Mouse (Mus musculus): ENCODE measurements around the gene Dnase2b. TPM values are rescaled to one million over a fixed set of nuclear protein-coding genes. Genes with fewer than 3 reads are reported as not detected.

Dnase2b gene
- polyA plus RNA-seq, 1 experiment from 2014 or later = not detected

- 90% methylated on average over 1 of the region's 1 CpGs for WGBS
Measured at GRCm38 (mm10) chr3:146565065-146565411, 50.4 kb downstream of the Dnase2b start.

DNA sequence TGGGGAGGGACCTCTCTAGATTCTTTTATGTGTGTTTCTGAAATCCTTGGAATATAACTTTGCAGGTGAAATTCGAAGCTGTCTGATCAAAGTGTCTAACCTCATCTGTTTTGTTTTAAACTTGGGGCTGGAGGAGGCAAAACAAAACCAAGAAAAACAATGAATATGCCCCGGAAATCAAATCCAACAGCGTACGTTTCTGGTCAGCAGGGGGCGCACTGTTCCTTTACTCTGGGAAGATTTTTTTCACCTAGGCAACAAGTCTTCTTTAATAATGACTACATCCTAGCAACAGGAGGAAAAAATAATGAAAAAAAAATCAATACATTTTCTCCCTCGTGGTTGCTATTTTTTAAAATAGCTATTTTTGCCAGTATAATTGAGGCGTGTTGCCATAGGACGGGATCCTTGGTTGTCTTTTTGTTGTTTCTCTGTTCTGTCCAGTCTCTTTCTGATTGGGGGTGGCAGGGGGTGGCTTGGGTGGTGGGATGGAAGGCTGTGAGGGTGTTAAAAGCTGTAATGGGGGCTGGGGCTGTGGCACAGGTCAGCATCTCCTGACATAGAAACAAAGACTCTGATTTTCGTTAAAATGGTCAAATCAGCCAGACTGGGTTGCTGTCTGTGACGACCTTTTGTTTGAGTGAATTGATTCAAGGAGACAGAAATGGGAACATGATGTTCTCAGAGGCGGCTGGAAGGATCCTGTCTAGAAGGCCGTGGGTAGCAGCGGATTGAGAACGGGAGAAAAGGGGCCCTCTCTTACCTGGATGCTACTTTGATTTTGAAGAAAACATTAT, 50.9 kb downstream of the Dnase2b start:
- ATAC-seq (ENCODE audit: low FRiP score, low TSS enrichment) (no peak), DNase-seq (ENCODE audit: low spot score) (peak; percentile 82)
- TF ChIP-seq EP300 (optimal IDR thresholded peaks at IDR 0.05) = no peak
- peak; percentile 87 for TF ChIP-seq CTCF (IDR thresholded peaks at IDR 0.05; ENCODE audit: low read depth)
- Histone ChIP-seq H3K9ac (ENCODE audit: low read length) (no peak overlapping the region), H3K36me3 (ENCODE audit: control insufficient read depth, insufficient read depth, low read length) (no peaks in the 10 kb centered on the region), H3K4me1 (replicated peaks; ENCODE audit: control insufficient read depth, insufficient read depth) (no peaks in the 10 kb centered on the region), H3K27me3 (ENCODE audit: control insufficient read depth, insufficient read depth, low read length) (no peaks in the 10 kb centered on the region), H3K27ac (replicated peaks) (no peak overlapping the region), H3K4me3 (ENCODE audit: low read depth, low read length) (no peak overlapping the region), H3K4me2 (replicated peaks; ENCODE audit: low read depth) (no peak overlapping the region), H3K9me3 (ENCODE audit: control insufficient read depth, low read length) (no peaks in the 10 kb centered on the region)
- WGBS = 39% methylated on average over 14 of the region's 14 CpGs

More at GRCm38 (mm10) chr3:146565065-146565411, 50.4 kb downstream of the Dnase2b start:
- no peaks in the 10 kb centered on the region for H3K36me3 ChIP-seq (ENCODE audit: control insufficient read depth, insufficient read depth, low read length)
- TF ChIP-seq CTCF (IDR thresholded peaks at IDR 0.05; ENCODE audit: low read depth) = no peak
- TF ChIP-seq EP300 (optimal IDR thresholded peaks at IDR 0.05) = no peak
- no peak overlapping the region for H3K27ac ChIP-seq (replicated peaks)
- no peak for ATAC-seq (ENCODE audit: low FRiP score, low TSS enrichment)
- no peaks in the 10 kb centered on the region for H3K27me3 ChIP-seq (ENCODE audit: control insufficient read depth, insufficient read depth, low read length)
- no peaks in the 10 kb centered on the region for H3K9me3 ChIP-seq (ENCODE audit: control insufficient read depth, low read length)
- no peak overlapping the region for H3K4me2 ChIP-seq (replicated peaks; ENCODE audit: low read depth)
- no peaks in the 10 kb centered on the region for H3K4me1 ChIP-seq (replicated peaks; ENCODE audit: control insufficient read depth, insufficient read depth)
- H3K4me3 ChIP-seq (ENCODE audit: low read depth, low read length) = no peak overlapping the region
- no peak for DNase-seq (ENCODE audit: low spot score)
- no peak overlapping the region for H3K9ac ChIP-seq (ENCODE audit: low read length)

GRCm38 (mm10) chr3:146562936-146563335, 52.5 kb downstream of the Dnase2b start:
- 87% methylated on average over 7 of the region's 7 CpGs for WGBS
- H3K4me1 ChIP-seq (replicated peaks; ENCODE audit: control insufficient read depth, insufficient read depth) = no peaks in the 10 kb centered on the region
- TF ChIP-seq EP300 (optimal IDR thresholded peaks at IDR 0.05) = no peak
- TF ChIP-seq CTCF (IDR thresholded peaks at IDR 0.05; ENCODE audit: low read depth) = no peak
- no peaks in the 10 kb centered on the region for H3K27me3 ChIP-seq (ENCODE audit: control insufficient read depth, insufficient read depth, low read length)
- H3K36me3 ChIP-seq (ENCODE audit: control insufficient read depth, insufficient read depth, low read length) = no peaks in the 10 kb centered on the region
- DNase-seq (ENCODE audit: low spot score) (no peak), ATAC-seq (ENCODE audit: low FRiP score, low TSS enrichment) (no peak)
- no peak overlapping the region for H3K9ac ChIP-seq (ENCODE audit: low read length)
- H3K9me3 ChIP-seq (ENCODE audit: control insufficient read depth, low read length) = no peaks in the 10 kb centered on the region
- H3K4me3 ChIP-seq (ENCODE audit: low read depth, low read length) = no peak overlapping the region
- H3K27ac ChIP-seq (replicated peaks) = no peak overlapping the region
- H3K4me2 ChIP-seq (replicated peaks; ENCODE audit: low read depth) = no peak overlapping the region

DNA sequence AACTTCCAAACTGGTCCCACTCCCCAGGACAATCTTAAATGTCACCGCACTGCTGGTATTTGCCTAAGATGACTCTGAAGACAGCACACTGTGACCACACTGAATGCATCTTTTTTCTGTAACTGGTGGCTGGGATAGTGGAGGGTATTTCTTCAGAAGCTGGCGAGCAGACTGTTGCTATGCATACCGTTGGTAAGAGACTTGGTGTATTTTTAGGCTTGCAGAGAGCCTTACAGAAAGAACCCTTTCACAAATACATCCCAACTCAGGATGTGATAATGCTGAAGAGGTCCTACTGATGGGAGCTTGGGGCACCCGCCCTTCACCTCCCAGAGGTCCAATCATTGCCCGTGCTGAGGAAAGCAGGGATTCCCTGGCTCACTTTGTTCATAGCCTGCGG, 57.9 kb downstream of the Dnase2b start:
- no peak overlapping the region for H3K4me3 ChIP-seq (ENCODE audit: low read depth, low read length)
- no peaks in the 10 kb centered on the region for H3K9me3 ChIP-seq (ENCODE audit: control insufficient read depth, low read length)
- no peak overlapping the region for H3K27ac ChIP-seq (replicated peaks)
- WGBS = 85% methylated on average over 6 of the region's 6 CpGs
- ATAC-seq (ENCODE audit: low FRiP score, low TSS enrichment) (no peak), DNase-seq (ENCODE audit: low spot score) (no peak)
- no peak overlapping the region for H3K4me2 ChIP-seq (replicated peaks; ENCODE audit: low read depth)
- no peaks in the 10 kb centered on the region for H3K4me1 ChIP-seq (replicated peaks; ENCODE audit: control insufficient read depth, insufficient read depth)
- H3K9ac ChIP-seq (ENCODE audit: low read length) = no peak overlapping the region
- no peaks in the 10 kb centered on the region for H3K27me3 ChIP-seq (ENCODE audit: control insufficient read depth, insufficient read depth, low read length)
- no peaks in the 10 kb centered on the region for H3K36me3 ChIP-seq (ENCODE audit: control insufficient read depth, insufficient read depth, low read length)
- TF ChIP-seq CTCF (IDR thresholded peaks at IDR 0.05; ENCODE audit: low read depth) = no peak

GRCm38 (mm10) chr3:146556567-146556966, 58.8 kb downstream of the Dnase2b start:
- Histone ChIP-seq H3K9ac (ENCODE audit: low read length) (no peak overlapping the region), H3K4me1 (replicated peaks; ENCODE audit: control insufficient read depth, insufficient read depth) (no peaks in the 10 kb centered on the region), H3K9me3 (ENCODE audit: control insufficient read depth, low read length) (no peaks in the 10 kb centered on the region), H3K27ac (replicated peaks) (no peak overlapping the region), H3K36me3 (ENCODE audit: control insufficient read depth, insufficient read depth, low read length) (no peaks in the 10 kb centered on the region), H3K4me2 (replicated peaks; ENCODE audit: low read depth) (no peak overlapping the region), H3K4me3 (ENCODE audit: low read depth, low read length) (no peak overlapping the region), H3K27me3 (ENCODE audit: control insufficient read depth, insufficient read depth, low read length) (no peaks in the 10 kb centered on the region)
- WGBS = 74% methylated on average over 1 of the region's 1 CpGs
- no peak for DNase-seq (ENCODE audit: low spot score)
- no peak for ATAC-seq (ENCODE audit: low FRiP score, low TSS enrichment)
- TF ChIP-seq CTCF (IDR thresholded peaks at IDR 0.05; ENCODE audit: low read depth) = peak; percentile 30
- TF ChIP-seq EP300 (optimal IDR thresholded peaks at IDR 0.05) = no peak

GRCm38 (mm10) chr3:146554816-146555215, 60.6 kb downstream of the Dnase2b start:
- 85% methylated on average over 7 of the region's 7 CpGs for WGBS
- H3K4me2 ChIP-seq (replicated peaks; ENCODE audit: low read depth) = no peak overlapping the region
- no peaks in the 10 kb centered on the region for H3K4me1 ChIP-seq (replicated peaks; ENCODE audit: control insufficient read depth, insufficient read depth)
- no peaks in the 10 kb centered on the region for H3K36me3 ChIP-seq (ENCODE audit: control insufficient read depth, insufficient read depth, low read length)
- no peaks in the 10 kb centered on the region for H3K9me3 ChIP-seq (ENCODE audit: control insufficient read depth, low read length)
- no peak overlapping the region for H3K4me3 ChIP-seq (ENCODE audit: low read depth, low read length)
- no peak overlapping the region for H3K27ac ChIP-seq (replicated peaks)
- no peak overlapping the region for H3K9ac ChIP-seq (ENCODE audit: low read length)
- DNase-seq (ENCODE audit: low spot score) (no peak), ATAC-seq (ENCODE audit: low FRiP score, low TSS enrichment) (no peak)
- TF ChIP-seq EP300 (optimal IDR thresholded peaks at IDR 0.05) (no peak), CTCF (IDR thresholded peaks at IDR 0.05; ENCODE audit: low read depth) (no peak)
- H3K27me3 ChIP-seq (ENCODE audit: control insufficient read depth, insufficient read depth, low read length) = no peaks in the 10 kb centered on the region
